Mouse (Mus musculus): ENCODE measurements around the gene Gm7954. TPM values are rescaled to one million over a fixed set of nuclear protein-coding genes. Genes with fewer than 3 reads are reported as not detected.

The Gm7954 gene
- 0.20 TPM for polyA plus RNA-seq (2017; shearing (Covaris generic))

DNA sequence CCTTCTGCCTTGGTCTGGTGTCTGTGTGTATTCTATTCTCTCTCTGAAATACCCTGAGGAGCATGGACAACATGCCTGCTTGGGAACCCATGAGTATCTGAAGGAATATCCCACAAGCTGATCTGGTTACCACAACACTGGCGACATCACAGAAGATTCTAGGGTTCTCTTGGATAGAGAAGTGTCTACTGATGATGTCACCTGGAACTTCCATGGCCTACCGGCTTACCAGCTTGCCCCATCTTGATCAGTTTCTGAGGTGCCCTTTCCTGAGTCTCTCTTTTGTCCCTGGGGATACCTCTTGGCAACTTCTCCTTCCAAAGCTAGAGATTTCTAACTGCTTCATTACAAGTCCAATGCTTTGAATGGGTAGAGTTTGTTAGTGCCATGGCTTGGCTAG lies at the start of gene Gm7954:
TSS of gene Gm7954 (minus strand) at position 101 of the 400 bp plus-strand sequence.

DNA sequence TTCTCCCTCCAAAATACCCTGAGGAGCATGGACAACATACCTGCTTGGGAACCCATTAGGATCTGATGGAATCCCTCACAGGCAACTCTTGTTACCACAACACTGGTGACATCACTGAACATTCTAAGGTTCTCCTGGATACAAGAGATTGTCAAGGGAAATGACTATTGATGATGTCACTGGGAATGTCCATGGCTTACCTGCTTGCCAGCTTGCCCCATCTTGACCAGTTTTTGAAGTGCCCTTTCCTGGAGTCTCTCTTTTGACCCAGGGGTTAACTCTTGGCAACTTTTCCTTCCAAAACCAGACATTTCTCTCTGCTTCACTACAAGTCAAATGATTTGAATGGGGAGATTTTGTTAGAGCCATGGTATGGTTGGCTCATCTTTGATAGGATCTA lies 36.1 kb upstream of the Gm7954 start, which contains the start of gene Gm3486:
TSS of gene Gm3486 (minus strand) at position 101 of the 400 bp plus-strand sequence.

DNA sequence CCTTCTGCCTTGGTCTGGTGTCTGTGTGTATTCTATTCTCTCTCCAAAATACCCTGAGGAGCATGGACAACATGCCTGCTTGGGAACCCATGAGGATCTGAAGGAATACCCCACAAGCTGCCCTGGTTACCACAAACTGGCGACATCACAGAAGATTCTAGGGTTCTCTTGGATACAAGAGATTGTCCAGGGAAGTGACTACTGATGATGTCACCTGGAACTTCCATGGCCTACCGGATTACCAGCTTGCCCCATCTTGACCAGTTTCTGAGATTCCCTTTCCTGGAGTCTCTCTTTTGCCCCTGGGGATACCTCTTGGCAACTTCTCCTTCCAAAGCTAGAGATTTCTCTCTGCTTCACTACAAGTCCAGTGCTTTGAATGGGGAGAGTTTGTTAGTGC lies 45.1 kb downstream of the Gm7954 start, which contains the start of gene Gm6482:
TSS of gene Gm6482 (minus strand) at position 101 of the 400 bp plus-strand sequence.

Other genes with a start within 250 kb of the Gm7954 start
- not detected for gene Gm2832, start 174.7 kb downstream of the Gm7954 start, polyA plus RNA-seq (2017; shearing (Covaris generic))
- gene Gm5798, start 104.9 kb downstream of the Gm7954 start, polyA plus RNA-seq (2017; shearing (Covaris generic)), result not detected
- gene Gm7945, start 67.1 kb downstream of the Gm7954 start, polyA plus RNA-seq (2017; shearing (Covaris generic)), result not detected
- gene Gm6482, start 45.2 kb downstream of the Gm7954 start, polyA plus RNA-seq (2017; shearing (Covaris generic)), result not detected
- not detected for gene Gm3486, start 36.0 kb upstream of the Gm7954 start, polyA plus RNA-seq (2017; shearing (Covaris generic))
- gene Gm7970, start 102.1 kb upstream of the Gm7954 start, polyA plus RNA-seq (2017; shearing (Covaris generic)), result not detected
- not detected for gene 1700049E17Rik2, start 119.7 kb upstream of the Gm7954 start, polyA plus RNA-seq (2017; shearing (Covaris generic))
- not detected for gene Gm3072, start 171.1 kb upstream of the Gm7954 start, polyA plus RNA-seq (2017; shearing (Covaris generic))
- gene Gm3676, start 193.0 kb upstream of the Gm7954 start, polyA plus RNA-seq (2017; shearing (Covaris generic)), result not detected
- gene Gm8068, start 248.4 kb upstream of the Gm7954 start, polyA plus RNA-seq (2017; shearing (Covaris generic)), result not detected

All from CD4-positive, CD25-positive, alpha-beta regulatory T cell, adult 9 weeks (primary cell).